Mouse (Mus musculus): ENCODE data around the gene Fam83d.

Gene Fam83d

GRCm38 (mm10) chr2:158815686-158816085, 47.8 kb downstream of the Fam83d start:
- H3K36me3 ChIP-seq (ENCODE audit: control insufficient read depth, insufficient read depth, low read length, poor library complexity, severe bottlenecking): no peaks in the 10 kb centered on the region; the same call in none of the 2 replicates
- no peaks in the 10 kb centered on the region for H3K27me3 ChIP-seq (ENCODE audit: control insufficient read depth, insufficient read depth, low read length, poor library complexity, severe bottlenecking)
- no peak for DNase-seq (ENCODE audit: low read depth, low spot score)

- DNase-seq (ENCODE audit: low read depth, low spot score): no peak
- no peaks in the 10 kb centered on the region for H3K27me3 ChIP-seq (ENCODE audit: control insufficient read depth, insufficient read depth, low read length, poor library complexity, severe bottlenecking)
- no peaks in the 10 kb centered on the region; the same call in none of the 2 replicates for H3K36me3 ChIP-seq (ENCODE audit: control insufficient read depth, insufficient read depth, low read length, poor library complexity, severe bottlenecking)
Measured at GRCm38 (mm10) chr2:158816239-158816638, 48.3 kb downstream of the Fam83d start.

GRCm38 (mm10) chr2:158817708-158818107, 49.8 kb downstream of the Fam83d start:
- H3K27me3 ChIP-seq (ENCODE audit: control insufficient read depth, insufficient read depth, low read length, poor library complexity, severe bottlenecking): no peaks in the 10 kb centered on the region

GRCm38 (mm10) chr2:158828124-158828523, 60.2 kb downstream of the Fam83d start:
- H3K36me3 ChIP-seq (ENCODE audit: control insufficient read depth, insufficient read depth, low read length, poor library complexity, severe bottlenecking): peaks cover 2% of the 10 kb centered on the region
- no peak for DNase-seq (ENCODE audit: low read depth, low spot score)

More at GRCm38 (mm10) chr2:158817708-158818107, 49.8 kb downstream of the Fam83d start:
- H3K36me3 ChIP-seq (ENCODE audit: control insufficient read depth, insufficient read depth, low read length, poor library complexity, severe bottlenecking): no peaks in the 10 kb centered on the region; the same call in none of the 2 replicates
- no peak for DNase-seq (ENCODE audit: low read depth, low spot score)

GRCm38 (mm10) chr2:158829746-158830145, 61.9 kb downstream of the Fam83d start:
- Histone ChIP-seq H3K36me3 (ENCODE audit: control insufficient read depth, insufficient read depth, low read length, poor library complexity, severe bottlenecking) (peaks cover 3% of the 10 kb centered on the region), H3K27me3 (ENCODE audit: control insufficient read depth, insufficient read depth, low read length, poor library complexity, severe bottlenecking) (no peaks in the 10 kb centered on the region)
- no peak for DNase-seq (ENCODE audit: low read depth, low spot score)

More at GRCm38 (mm10) chr2:158828124-158828523, 60.2 kb downstream of the Fam83d start:
- H3K27me3 ChIP-seq (ENCODE audit: control insufficient read depth, insufficient read depth, low read length, poor library complexity, severe bottlenecking): no peaks in the 10 kb centered on the region

- no peaks in the 10 kb centered on the region for H3K27me3 ChIP-seq (ENCODE audit: control insufficient read depth, insufficient read depth, low read length, poor library complexity, severe bottlenecking)
- no peak for DNase-seq (ENCODE audit: low read depth, low spot score)
- H3K36me3 ChIP-seq (ENCODE audit: control insufficient read depth, insufficient read depth, low read length, poor library complexity, severe bottlenecking): peaks cover 6% of the 10 kb centered on the region
Measured at GRCm38 (mm10) chr2:158833221-158833620, 65.3 kb downstream of the Fam83d start.

GRCm38 (mm10) chr2:158833645-158834044, 65.8 kb downstream of the Fam83d start:
- no peak for DNase-seq (ENCODE audit: low read depth, low spot score)
- Histone ChIP-seq H3K36me3 (ENCODE audit: control insufficient read depth, insufficient read depth, low read length, poor library complexity, severe bottlenecking) (peaks cover 6% of the 10 kb centered on the region), H3K27me3 (ENCODE audit: control insufficient read depth, insufficient read depth, low read length, poor library complexity, severe bottlenecking) (no peaks in the 10 kb centered on the region)

All from splenic B cell, adult 2 months (primary cell).